Mouse (Mus musculus): ENCODE results near the gene Cyp21a1. TPM values are rescaled to one million over a fixed set of nuclear protein-coding genes. Genes with fewer than 3 reads are reported as not detected.
A peak's percentile ranks its signal among the peaks of the same experiment; 100 is the strongest.
"Not testable (repeated sequence)": the region's sequence is repeated elsewhere in the genome, so short reads cannot be mapped to it uniquely, and the experiment has no call there.

Gene Cyp21a1
- total RNA-seq (2021), result under 1 TPM in 1 of 2 experiments, not detected in 1; 0.21 TPM
- long read RNA-seq, experiment 1, result 0 reads
- long read RNA-seq, experiment 2, partial matches to known transcripts, result 1 of 1 reads
- long read RNA-seq, experiment 2, other reads (novel, unspliced or antisense), result 0 of 1 reads

- intact Hi-C loops (cut with DNase I; ENCODE audit: low total_unique reads), result loop anchor here (10.0 kb wide), 1 partner anchor 80 kb away; no protein-coding TSS in a partner anchor
- DNase-seq, result not testable (repeated sequence)
These were observed at the start of gene Cyp21a1 for GRCm38 (mm10) chr17:34804301-34804700. Cyp21a1 (minus strand) TSS chr17:34804561.

GRCm38 (mm10) chr17:34853511-34853910 is 49.1 kb upstream of the Cyp21a1 start:
- no peak for DNase-seq
- intact Hi-C loops (cut with DNase I; ENCODE audit: low total_unique reads), result loop anchor here (5.0 to 10.0 kb wide), 2 partner anchors 39 to 131 kb away; partner anchors contain the start of gene Lsm2

GRCm38 (mm10) chr17:34850517-34851125 is 46.3 kb upstream of the Cyp21a1 start:
- no peak for DNase-seq
- intact Hi-C loops (cut with DNase I; ENCODE audit: low total_unique reads), result loop anchor here (5.0 to 10.0 kb wide), 2 partner anchors 42 to 134 kb away; partner anchors contain the start of gene Lsm2

- intact Hi-C loops (cut with DNase I; ENCODE audit: low total_unique reads), result loop anchor here (5.0 to 10.0 kb wide), 2 partner anchors 42 to 135 kb away; partner anchors contain the start of gene Lsm2
- DNase-seq, result peak; percentile 99
These were observed 45.6 kb upstream of the Cyp21a1 start, which contains the start of the genes Skiv2l and Nelfe for GRCm38 (mm10) chr17:34849722-34850516. Skiv2l (minus strand) TSS chr17:34850210. Nelfe (plus strand) TSS chr17:34850391.

- DNase-seq, result no peak
- intact Hi-C loops (cut with DNase I; ENCODE audit: low total_unique reads), result no loop called here
These were observed 43.3 kb upstream of the Cyp21a1 start for GRCm38 (mm10) chr17:34847615-34848014.

- no peak for DNase-seq
- intact Hi-C loops (cut with DNase I; ENCODE audit: low total_unique reads), result no loop called here
These were observed 42.8 kb upstream of the Cyp21a1 start for GRCm38 (mm10) chr17:34847192-34847591.

- intact Hi-C loops (cut with DNase I; ENCODE audit: low total_unique reads), result no loop called here
These were observed 40.5 kb upstream of the Cyp21a1 start for GRCm38 (mm10) chr17:34844884-34845283.

GRCm38 (mm10) chr17:34840736-34841307 is 36.5 kb upstream of the Cyp21a1 start:
- intact Hi-C loops (cut with DNase I; ENCODE audit: low total_unique reads), result no loop called here
- no peak for DNase-seq

More at GRCm38 (mm10) chr17:34844884-34845283, 40.5 kb upstream of the Cyp21a1 start:
- DNase-seq, result no peak

GRCm38 (mm10) chr17:34838785-34839184 is 34.4 kb upstream of the Cyp21a1 start:
- no peak for DNase-seq
- intact Hi-C loops (cut with DNase I; ENCODE audit: low total_unique reads), result no loop called here

GRCm38 (mm10) chr17:34837464-34838324 is 33.3 kb upstream of the Cyp21a1 start:
- intact Hi-C loops (cut with DNase I; ENCODE audit: low total_unique reads), result no loop called here
- DNase-seq, result no peak

- intact Hi-C loops (cut with DNase I; ENCODE audit: low total_unique reads), result no loop called here
These were observed 32.5 kb upstream of the Cyp21a1 start, which contains the start of the genes Stk19 and Dxo for GRCm38 (mm10) chr17:34836856-34837221. Stk19 (minus strand) TSS chr17:34836945. Dxo (plus strand) TSS chr17:34837019.

GRCm38 (mm10) chr17:34836155-34836855 is 31.9 kb upstream of the Cyp21a1 start:
- intact Hi-C loops (cut with DNase I; ENCODE audit: low total_unique reads), result no loop called here
- no peak for DNase-seq

More at GRCm38 (mm10) chr17:34836856-34837221, 32.5 kb upstream of the Cyp21a1 start, which contains the start of the genes Stk19 and Dxo:
- DNase-seq, result peak; percentile 95

- intact Hi-C loops (cut with DNase I; ENCODE audit: low total_unique reads); DNase-seq: not testable (repeated sequence)
These were observed 26.4 kb upstream of the Cyp21a1 start for GRCm38 (mm10) chr17:34830776-34831175.

- DNase-seq, result no peak
- intact Hi-C loops (cut with DNase I; ENCODE audit: low total_unique reads), result loop anchor here (5.0 kb wide), 1 partner anchor 163 kb away; no protein-coding TSS in a partner anchor
These were observed 10.5 kb upstream of the Cyp21a1 start for GRCm38 (mm10) chr17:34814818-34815370.

- intact Hi-C loops (cut with DNase I; ENCODE audit: low total_unique reads), result loop anchor here (5.0 kb wide), 1 partner anchor 161 kb away; no protein-coding TSS in a partner anchor
These were observed 9.4 kb upstream of the Cyp21a1 start for GRCm38 (mm10) chr17:34813747-34814146.

GRCm38 (mm10) chr17:34811275-34811674 is 6.9 kb upstream of the Cyp21a1 start:
- intact Hi-C loops (cut with DNase I; ENCODE audit: low total_unique reads), result loop anchor here (5.0 kb wide), 1 partner anchor 159 kb away; no protein-coding TSS in a partner anchor
- no peak for DNase-seq

More at GRCm38 (mm10) chr17:34813747-34814146, 9.4 kb upstream of the Cyp21a1 start:
- DNase-seq, result peak; percentile 25

- intact Hi-C loops (cut with DNase I; ENCODE audit: low total_unique reads), result loop anchor here (5.0 kb wide), 1 partner anchor 159 kb away; no protein-coding TSS in a partner anchor
These were observed 6.5 kb upstream of the Cyp21a1 start for GRCm38 (mm10) chr17:34810811-34811210.

More at GRCm38 (mm10) chr17:34810811-34811210, 6.5 kb upstream of the Cyp21a1 start:
- DNase-seq, result not testable (repeated sequence)

All from gastrocnemius, postnatal 14 days (tissue).